1 mouse cellular context compared by ENCODE assay signal in genomic region chr2:119618199-119618982, GRCm38 (mm10).
TF ChIP-seq lines count a peak whose summit lies in the region.

Gene Nusap1 (plus strand): TSS chr2:119618298.
Gene Oip5 (minus strand): TSS chr2:119618469.

TF ChIP-seq in CH12.LX, 34 proteins besides CTCF, POLR2A, EP300 and RAD21 (continued from another document):
- TF ChIP-seq E2F4 (IDR thresholded peaks at IDR 0.05; ENCODE audit: insufficient replicate concordance, low read depth, low read length), result peak; percentile 90
- no peak for TF ChIP-seq JUN (IDR thresholded peaks at IDR 0.05; ENCODE audit: insufficient read depth, low read depth, low read length)
- peak; percentile 78; the same call in 1 of the 2 replicates for TF ChIP-seq MAX (IDR thresholded peaks at IDR 0.05; ENCODE audit: low read length)
- TF ChIP-seq USF1 (IDR thresholded peaks at IDR 0.05; ENCODE audit: low read depth, low read length), result no peak
- TF ChIP-seq JUND (conservative IDR thresholded peaks at IDR 0.05; ENCODE audit: low read depth, low read length), result no peak
- peak; percentile 86 for TF ChIP-seq NELFE (IDR thresholded peaks at IDR 0.05; ENCODE audit: low read depth, low read length)
- TF ChIP-seq IRF4 (IDR thresholded peaks at IDR 0.05; ENCODE audit: low read depth, low read length), result peak; percentile 51; the same call in 1 of the 2 replicates
- no peak for TF ChIP-seq PAX5 (IDR thresholded peaks at IDR 0.05; ENCODE audit: low read length)
- TF ChIP-seq ZKSCAN1 (IDR thresholded peaks at IDR 0.05; ENCODE audit: borderline replicate concordance, low read depth, low read length), result no peak
- TF ChIP-seq MEF2A (IDR thresholded peaks at IDR 0.05; ENCODE audit: borderline replicate concordance, low read depth, low read length), result 0 out of 2 replicates have a peak, but pooled peaks have one; percentile 30
- no peak for TF ChIP-seq ZC3H11A (IDR thresholded peaks at IDR 0.05; ENCODE audit: low read depth, low read length)
- TF ChIP-seq CHD1 (IDR thresholded peaks at IDR 0.05; ENCODE audit: low read depth, low read length), result no peak
- peak; percentile 97 for TF ChIP-seq TBP (conservative IDR thresholded peaks at IDR 0.05; ENCODE audit: low read depth, low read length)
- peak; percentile 76; the same call in 1 of the 2 replicates for TF ChIP-seq MYC (IDR thresholded peaks at IDR 0.05; ENCODE audit: low read depth, low read length)
- TF ChIP-seq UBTF (IDR thresholded peaks at IDR 0.05; ENCODE audit: low read depth, low read length), result no peak
- TF ChIP-seq BHLHE40 (IDR thresholded peaks at IDR 0.05; ENCODE audit: low read depth, low read length), result peak; percentile 42; the same call in 1 of the 2 replicates
